13 mouse cellular contexts compared by ENCODE assay signal in genomic region chr8:115897086-115897485, GRCm38 (mm10).
"Had no signal": no experiment of that assay in that cellular context is flagged by ENCODE, and none has a peak within 500 bp of the region (broad histone marks: within the 10 kb centered on the region; RNA-seq: fewer than 3 reads in every experiment).

No protein-coding gene starts in this region.

- H3K4me3 ChIP-seq: limb, embryonic 12.5 days; liver, embryonic 13.5 days; megakaryocyte, embryonic 14.5 days; midbrain, embryonic 15.5 days; neural tube, embryonic 13.5 days had no signal

- H3K27ac ChIP-seq: limb, embryonic 12.5 days; liver, embryonic 13.5 days; macrophage; midbrain, embryonic 15.5 days; neural tube, embryonic 13.5 days had no signal

- ATAC-seq: liver, postnatal 0 days; midbrain, embryonic 15.5 days had no signal

- H3K36me3 ChIP-seq: limb, embryonic 12.5 days; liver, embryonic 13.5 days; midbrain, embryonic 15.5 days; neural tube, embryonic 13.5 days had no signal

- DNase-seq: layer of hippocampus, adult 9-11 months; layer of hippocampus, postnatal 36 days; liver; liver, embryonic 13.5 days; liver, postnatal 0 days; right cerebral cortex, postnatal 14 days; thymus, postnatal 4 days had no signal

- H3K4me1 ChIP-seq: limb, embryonic 12.5 days; liver, embryonic 13.5 days; megakaryocyte, embryonic 14.5 days; midbrain, embryonic 15.5 days; neural tube, embryonic 13.5 days had no signal

- H3K27me3 ChIP-seq: limb, embryonic 12.5 days; liver, embryonic 13.5 days; megakaryocyte, embryonic 14.5 days; midbrain, embryonic 15.5 days; neural tube, embryonic 13.5 days had no signal

- H3K4me2 ChIP-seq: limb, embryonic 12.5 days; liver, embryonic 13.5 days; midbrain, embryonic 11.5 days; midbrain, embryonic 15.5 days; neural tube, embryonic 13.5 days had no signal

- H3K9me3 ChIP-seq: limb, embryonic 12.5 days; liver, embryonic 13.5 days; midbrain, embryonic 15.5 days; neural tube, embryonic 13.5 days had no signal

- H3K9ac ChIP-seq: limb, embryonic 12.5 days; liver, embryonic 13.5 days; liver, postnatal 0 days; midbrain, embryonic 15.5 days; neural tube, embryonic 13.5 days had no signal
